Mouse (Mus musculus) skeletal muscle tissue, adult 2 months (tissue): ENCODE results near the gene Riox1.

Experiments
- DNase-seq: peaks from one replicate; pipeline ENCODE4 v3.0.0-alpha.2; 2012; ENCODE audit warnings: low read depth, low spot score

Gene Riox1

DNA sequence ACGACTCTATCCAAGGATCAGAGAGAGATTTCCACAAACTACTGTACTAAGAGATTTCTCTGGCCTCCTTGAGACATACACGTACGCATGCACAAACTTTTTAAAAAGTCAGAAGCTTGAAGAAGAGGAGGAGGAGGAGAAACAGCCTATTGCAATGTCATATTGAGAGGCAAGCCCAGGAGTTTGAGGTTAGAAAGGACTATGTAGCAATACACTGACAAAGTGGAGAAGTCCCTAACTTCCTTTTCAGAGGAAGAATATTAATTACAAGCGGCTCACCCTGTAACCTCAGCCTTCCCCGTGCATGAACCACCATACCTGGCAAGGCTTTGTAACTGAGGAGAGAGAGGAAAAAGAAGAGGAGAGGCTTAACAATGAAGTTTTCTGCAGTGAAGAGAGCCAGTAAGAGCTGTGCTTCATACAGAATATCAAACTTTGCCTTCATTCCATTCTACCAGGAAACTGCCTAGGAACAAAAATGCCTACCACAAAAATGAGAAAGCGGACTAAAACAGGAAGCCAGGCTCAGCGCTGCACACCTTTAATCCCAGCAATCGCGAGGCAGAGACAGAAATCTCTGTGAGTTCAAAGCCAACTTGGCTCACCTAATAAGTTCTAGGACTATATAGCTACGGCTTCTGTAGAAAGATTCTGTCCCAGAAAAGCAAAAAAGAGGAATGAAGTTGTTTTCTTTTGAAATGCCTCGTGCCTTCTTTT is 474 bp upstream of the Riox1 start:
- DNase-seq, result no peak

DNA sequence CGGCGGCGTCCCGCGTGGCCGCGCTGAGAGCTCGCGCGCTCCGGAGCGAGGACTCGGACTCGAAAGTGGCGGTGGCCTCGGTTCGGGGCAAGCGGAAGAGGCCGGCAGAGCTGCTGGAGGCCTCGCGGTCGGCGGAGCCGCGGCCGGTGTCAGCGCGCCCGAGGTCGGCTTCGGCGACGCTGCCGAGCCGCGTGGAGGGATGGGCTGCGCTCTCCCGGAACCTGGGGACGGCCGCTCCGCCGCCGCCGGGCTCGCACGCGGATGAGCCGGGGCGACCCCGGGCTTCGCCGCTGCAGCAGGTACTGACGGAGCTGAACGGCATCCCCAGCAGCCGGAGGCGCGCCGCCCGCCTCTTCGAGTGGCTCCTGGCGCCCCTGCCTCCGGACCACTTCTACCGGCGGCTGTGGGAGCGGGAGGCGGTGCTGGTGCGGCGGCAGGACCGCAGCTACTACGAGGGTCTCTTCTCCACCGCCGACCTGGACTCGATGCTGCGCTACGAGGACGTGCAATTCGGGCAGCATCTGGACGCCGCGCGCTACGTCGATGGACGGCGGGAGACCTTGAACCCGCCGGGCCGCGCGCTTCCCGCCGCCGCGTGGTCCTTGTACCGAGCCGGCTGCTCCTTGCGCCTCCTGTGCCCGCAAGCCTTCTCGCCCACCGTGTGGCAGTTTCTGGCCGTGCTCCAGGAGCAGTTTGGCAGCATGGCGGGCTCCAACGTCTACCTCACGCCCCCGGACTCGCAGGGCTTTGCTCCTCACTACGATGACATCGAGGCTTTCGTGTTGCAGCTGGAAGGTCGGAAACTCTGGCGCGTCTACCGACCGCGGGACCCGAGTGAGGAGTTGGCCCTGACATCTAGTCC is 663 bp downstream of the Riox1 start:
- no peak for DNase-seq

DNA sequence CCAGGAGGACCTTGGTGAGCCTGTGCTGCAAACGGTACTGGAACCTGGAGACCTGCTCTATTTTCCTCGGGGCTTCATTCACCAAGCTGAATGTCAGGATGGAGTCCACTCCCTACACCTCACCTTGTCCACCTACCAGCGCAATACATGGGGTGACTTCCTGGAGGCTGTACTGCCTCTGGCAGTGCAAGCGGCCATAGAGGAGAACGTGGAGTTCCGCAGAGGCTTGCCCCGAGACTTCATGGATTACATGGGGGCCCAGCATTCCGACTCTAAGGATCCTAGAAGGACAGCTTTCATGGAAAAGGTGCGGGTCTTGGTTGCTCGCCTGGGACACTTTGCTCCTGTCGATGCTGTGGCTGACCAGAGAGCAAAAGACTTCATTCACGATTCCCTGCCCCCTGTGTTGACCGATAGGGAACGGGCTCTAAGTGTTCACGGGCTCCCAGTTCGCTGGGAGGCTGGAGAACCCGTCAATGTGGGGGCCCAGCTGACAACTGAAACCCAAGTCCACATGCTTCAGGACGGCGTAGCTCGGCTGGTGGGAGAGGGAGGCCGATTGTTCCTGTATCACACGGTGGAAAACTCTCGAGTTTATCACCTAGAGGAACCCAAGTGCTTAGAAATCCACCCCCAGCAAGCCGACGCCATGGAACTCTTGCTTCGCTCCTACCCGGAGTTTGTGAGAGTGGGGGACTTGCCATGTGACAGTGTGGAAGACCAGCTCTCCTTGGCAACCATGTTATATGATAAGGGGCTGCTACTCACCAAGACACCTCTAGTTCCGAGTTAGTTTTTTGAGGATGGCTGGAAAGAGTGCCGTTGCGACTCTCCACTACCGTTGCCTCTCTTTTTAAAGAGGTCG is 1.5 kb downstream of the Riox1 start:
- DNase-seq, result no peak

DNA sequence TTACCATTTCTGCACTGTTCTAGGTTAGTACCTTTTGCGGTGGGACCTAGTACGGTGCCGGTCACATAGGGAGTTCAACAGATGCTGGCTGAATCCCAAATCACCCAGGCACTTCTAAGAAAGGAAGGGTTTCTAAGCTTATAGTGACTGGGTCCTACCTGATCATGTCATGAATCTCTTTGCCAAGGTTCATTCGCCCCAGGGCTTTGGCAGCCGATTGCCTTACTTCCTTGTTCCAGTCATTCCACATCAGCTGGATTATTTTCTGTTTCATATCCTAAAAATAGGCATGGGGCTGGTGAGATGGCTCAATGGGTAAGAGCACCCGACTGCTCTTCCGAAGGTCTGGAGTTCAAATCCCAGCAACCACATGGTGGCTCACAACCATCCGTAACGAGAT is 7.9 kb downstream of the Riox1 start:
- DNase-seq, result no peak

GRCm38 (mm10) chr12:83965235-83965634 is 14.8 kb downstream of the Riox1 start:
- DNase-seq, result no peak

- DNase-seq, result peak; percentile 27
Measured at GRCm38 (mm10) chr12:83972117-83972516, 21.7 kb downstream of the Riox1 start.

DNA sequence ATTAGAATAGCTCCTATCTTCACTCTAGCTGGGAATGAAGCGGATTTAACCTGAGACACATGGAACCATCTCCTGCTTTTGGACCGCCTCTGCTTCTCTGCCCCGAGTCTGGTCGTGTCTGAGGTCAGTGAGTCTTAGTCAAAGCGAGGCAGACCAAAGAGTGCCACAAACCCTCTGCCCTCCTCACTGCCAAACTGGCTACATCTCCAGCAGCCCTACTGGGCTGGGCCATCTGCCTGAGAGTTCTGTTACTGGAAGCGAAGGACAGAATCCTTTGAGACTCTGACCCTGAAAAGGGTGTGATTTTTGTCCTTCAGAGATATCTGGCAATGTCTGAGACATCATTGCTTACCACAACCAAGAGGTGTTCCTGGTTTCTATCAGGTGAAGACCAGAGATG is 28.5 kb downstream of the Riox1 start:
- no peak for DNase-seq

GRCm38 (mm10) chr12:83981615-83982014 is 31.2 kb downstream of the Riox1 start:
- DNase-seq, result no peak

GRCm38 (mm10) chr12:83984752-83985151 is 34.3 kb downstream of the Riox1 start, which contains the start of gene Heatr4:
TSS of gene Heatr4 (minus strand) at chr12:83984852.
- DNase-seq, result no peak

DNA sequence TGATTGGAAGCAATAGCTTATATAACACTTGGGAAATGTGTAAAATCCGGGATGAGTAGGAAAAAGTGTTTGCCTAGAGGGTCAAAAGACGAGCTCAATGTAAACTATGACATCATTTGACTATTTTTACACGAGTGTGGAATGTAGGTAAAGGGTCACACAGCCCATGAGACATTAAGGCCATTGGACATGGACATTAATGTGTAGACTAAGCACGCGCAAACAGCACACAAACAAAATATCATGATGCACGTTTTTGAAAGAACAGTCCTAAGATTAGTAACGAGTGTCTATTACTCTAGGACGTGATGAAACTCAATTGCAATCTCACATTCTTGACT is 36.8 kb downstream of the Riox1 start:
- DNase-seq, result no peak

DNA sequence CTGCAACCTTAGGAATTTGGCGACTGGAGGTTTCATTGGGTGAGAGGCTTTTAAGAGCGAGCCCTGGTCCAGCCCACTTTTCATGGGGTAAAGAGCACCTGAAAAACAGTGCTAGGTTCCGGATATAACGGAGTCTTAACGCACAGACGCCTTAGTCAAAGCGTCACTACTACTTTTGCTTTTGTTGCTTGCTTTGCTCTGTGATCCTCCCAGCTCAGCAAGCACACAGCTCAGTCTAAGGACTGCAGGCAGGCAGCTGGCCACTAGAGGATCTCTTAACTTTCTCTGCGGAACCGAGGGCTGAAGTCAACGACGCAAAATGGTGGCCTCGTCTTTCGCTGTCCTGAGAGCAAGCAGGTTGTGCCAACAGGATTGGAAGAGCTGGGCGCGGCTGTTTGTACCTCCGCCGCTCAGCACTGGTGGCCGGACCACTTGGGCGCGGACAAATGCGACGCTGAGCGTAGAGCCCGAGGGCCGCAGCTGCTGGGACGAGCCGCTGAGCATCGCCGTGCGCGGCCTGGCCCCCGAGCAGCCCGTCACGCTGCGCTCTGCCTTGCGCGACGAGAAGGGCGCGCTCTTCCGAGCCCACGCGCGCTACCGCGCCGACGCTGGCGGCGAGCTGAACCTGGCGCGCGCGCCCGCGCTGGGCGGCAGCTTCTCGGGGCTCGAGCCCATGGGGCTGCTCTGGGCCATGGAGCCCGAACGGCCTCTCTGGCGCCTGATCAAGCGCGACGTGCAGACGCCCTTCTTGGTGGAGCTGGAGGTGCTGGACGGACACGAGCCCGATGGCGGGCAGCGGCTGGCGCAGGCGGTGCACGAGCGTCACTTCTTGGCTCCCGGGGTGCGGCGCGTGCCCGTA is 37.4 kb downstream of the Riox1 start, which contains the start of gene Acot2:
Gene Acot2, plus strand, starts transcription at position 279 of the 859 bp plus-strand sequence.
- peak; percentile 77 for DNase-seq

DNA sequence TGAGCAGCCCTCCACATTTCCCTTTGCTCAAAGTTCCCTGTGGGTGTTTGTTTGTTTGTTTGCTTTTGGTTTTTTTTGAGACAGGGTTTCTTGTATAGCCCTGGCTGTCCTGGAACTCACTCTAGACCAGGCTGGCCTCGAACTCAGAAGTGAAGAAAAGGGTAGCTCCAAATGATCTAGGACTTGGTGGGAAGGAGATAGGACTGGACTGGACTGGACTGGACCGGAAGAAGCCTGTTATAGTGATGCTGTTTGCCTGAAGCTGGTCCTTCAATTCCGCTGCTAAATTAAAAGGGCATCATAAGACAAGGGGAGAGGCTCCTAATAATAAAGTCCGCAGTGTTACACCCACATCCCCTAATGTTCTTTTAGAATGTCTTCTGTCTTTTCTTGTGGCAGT is 38.1 kb downstream of the Riox1 start:
- DNase-seq, result no peak

DNA sequence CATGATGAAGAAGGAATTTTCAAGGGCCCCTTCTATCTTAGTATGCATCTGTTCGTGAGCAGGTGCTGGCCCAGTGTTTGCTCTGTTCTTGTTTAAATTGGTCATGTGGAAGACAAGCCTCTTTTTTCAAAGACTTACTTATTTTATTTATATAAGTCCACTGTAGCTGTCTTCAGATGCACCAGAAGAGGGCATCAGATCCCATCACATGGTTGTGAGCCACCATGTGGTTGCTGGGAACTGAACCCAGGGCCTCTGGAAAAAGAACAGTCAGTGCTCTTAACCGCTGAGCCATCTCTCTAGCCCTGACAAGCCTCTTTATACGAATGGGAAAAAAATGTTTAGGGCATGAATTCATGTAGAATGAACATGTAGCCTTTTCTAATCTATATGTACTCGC is 39.0 kb downstream of the Riox1 start:
- no peak for DNase-seq

DNA sequence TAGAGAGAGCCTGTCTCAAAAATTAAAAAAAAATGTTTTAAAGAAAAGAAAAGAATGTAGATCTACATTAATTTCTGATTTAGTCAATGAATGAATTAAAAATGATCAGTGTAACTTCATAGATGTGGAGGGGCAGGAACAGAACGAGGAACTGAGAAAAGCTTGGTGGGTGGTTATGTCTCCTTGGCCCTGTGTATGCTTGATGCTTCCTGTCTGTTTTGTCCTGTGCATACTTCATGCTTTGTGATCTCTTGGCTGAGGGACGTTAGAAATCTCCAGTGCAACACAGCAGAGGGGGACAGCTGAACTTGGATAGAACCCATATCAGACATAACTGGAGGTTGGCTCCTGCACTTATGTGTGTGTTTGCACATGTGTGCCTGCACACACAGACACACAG is 46.8 kb downstream of the Riox1 start:
- DNase-seq, result no peak

DNA sequence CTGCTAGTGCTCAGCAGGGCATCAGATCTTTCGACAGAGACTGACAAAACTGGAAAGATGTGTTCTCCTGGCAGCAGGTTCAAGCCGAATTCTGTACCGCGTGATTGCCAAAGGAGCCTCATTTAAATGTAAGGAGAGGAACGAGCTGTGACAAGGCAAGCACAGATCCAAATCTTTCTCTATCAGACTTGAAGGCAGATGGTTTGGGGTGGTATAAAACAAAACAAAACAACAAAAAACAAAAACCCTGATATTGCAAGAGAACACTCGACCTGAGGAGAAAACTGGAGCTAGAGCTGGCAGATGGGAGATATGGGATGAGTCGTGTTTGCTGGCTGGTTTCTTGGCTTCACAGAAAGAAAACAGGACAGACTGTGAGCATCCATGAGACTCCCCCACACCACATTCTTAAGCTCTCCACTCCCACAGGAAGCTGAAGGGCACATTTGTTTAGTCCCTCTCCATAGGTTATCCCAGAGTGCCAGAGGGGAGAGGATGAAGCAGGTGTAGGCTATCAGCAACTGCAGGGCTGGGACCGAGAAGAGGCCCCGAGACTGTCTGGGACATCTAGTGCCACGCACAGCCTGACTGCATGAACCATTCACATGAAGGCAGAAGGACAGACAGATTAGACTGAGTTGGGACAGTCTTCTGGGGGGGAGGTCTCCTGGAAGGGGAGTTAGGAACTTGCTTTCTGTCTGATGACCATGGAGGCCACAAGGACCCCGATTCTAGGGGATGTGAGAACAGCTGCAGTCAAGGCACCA is 48.1 kb downstream of the Riox1 start:
- no peak for DNase-seq

- DNase-seq, result peak; percentile 71
Measured at GRCm38 (mm10) chr12:83999237-83999636, 48.8 kb downstream of the Riox1 start.

- DNase-seq, result no peak
Measured at GRCm38 (mm10) chr12:84000418-84000817, 50.0 kb downstream of the Riox1 start.
